Mouse (Mus musculus) bone marrow macrophage, adult 2 months (primary cell): ENCODE results near the gene Nsun4. TPM values are rescaled to one million over a fixed set of nuclear protein-coding genes. Genes with fewer than 3 reads are reported as not detected.

Experiments used
- H3K27ac ChIP-seq: 2 replicates; pipeline ENCODE4 v1.5.1; 2012; ENCODE audit warnings: low read depth, low read length; ENCODE audit not compliant: insufficient read depth
- H3K4me1 ChIP-seq: 2 replicates; pipeline ENCODE4 v1.6.1; 2012; ENCODE audit warnings: low read length; ENCODE audit not compliant: control insufficient read depth, insufficient read depth
- H3K4me3 ChIP-seq: 2 replicates; pipeline ENCODE4 v1.5.1; 2012; ENCODE audit warnings: mild to moderate bottlenecking, low read length, moderate library complexity; ENCODE audit not compliant: insufficient read depth
- CTCF ChIP-seq: IDR thresholded peaks from 2 replicates; pipeline ENCODE4 v1.5.1; 2012; ENCODE audit warnings: low read depth, mild to moderate bottlenecking, low read length, moderate library complexity
- POLR2A ChIP-seq: IDR thresholded peaks from 2 replicates; pipeline ENCODE4 v1.6.1; 2012; ENCODE audit warnings: mild to moderate bottlenecking, low read depth, low read length, borderline replicate concordance
- polyA plus RNA-seq: library from polyadenylated mRNA; stranded (reverse); fragments of >200 nt; gene quantifications from 2 replicates; pipeline ENCODE4 v1.2.4, GENCODE M21; 2012; ENCODE audit not compliant: missing spikeins, insufficient read depth, insufficient read length

The Nsun4 gene
- polyA plus RNA-seq, 1 experiment: 12.4 TPM

- TF ChIP-seq CTCF: no peak
- TF ChIP-seq POLR2A: no peak
- no peak overlapping the region for H3K27ac ChIP-seq
- no peak overlapping the region for H3K4me3 ChIP-seq
- no peaks in the 10 kb centered on the region for H3K4me1 ChIP-seq
These were observed 37.7 kb downstream of the Nsun4 start for GRCm38 (mm10) chr4:116015996-116016395.

GRCm38 (mm10) chr4:116015502-116015901 lies 38.2 kb downstream of the Nsun4 start:
- H3K4me3 ChIP-seq: no peak overlapping the region
- no peaks in the 10 kb centered on the region for H3K4me1 ChIP-seq
- TF ChIP-seq CTCF (no peak), POLR2A (no peak)
- no peak overlapping the region for H3K27ac ChIP-seq

DNA sequence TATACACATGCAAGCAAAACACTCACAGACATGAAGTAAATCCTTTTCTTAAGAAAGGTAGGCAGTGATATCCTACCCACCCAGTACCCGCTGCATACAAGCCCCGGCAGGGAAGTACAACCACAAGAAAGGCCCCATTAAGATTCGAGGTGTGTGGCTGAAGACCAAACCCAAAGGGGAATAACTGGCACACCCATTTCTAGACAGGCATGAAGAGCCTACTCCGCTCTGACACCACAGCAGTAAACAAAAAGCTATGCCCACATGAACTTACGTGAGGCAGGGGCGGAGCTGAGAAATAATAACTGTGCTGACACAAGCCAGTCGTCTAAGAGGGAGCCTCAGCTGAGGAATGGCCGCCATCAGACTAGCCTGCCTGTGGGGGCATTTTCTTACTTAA lies 43.5 kb downstream of the Nsun4 start:
- peaks cover 3% of the 10 kb centered on the region; the same call in 1 of the 2 replicates for H3K4me1 ChIP-seq
- H3K4me3 ChIP-seq: no peak overlapping the region
- no peak for TF ChIP-seq CTCF
- TF ChIP-seq POLR2A: no peak
- H3K27ac ChIP-seq: no peak overlapping the region

- TF ChIP-seq CTCF (no peak), POLR2A (no peak)
- H3K4me1 ChIP-seq: peaks cover 3% of the 10 kb centered on the region; the same call in 1 of the 2 replicates
- no peak overlapping the region for H3K4me3 ChIP-seq
- no peak overlapping the region for H3K27ac ChIP-seq
These were observed 52.5 kb downstream of the Nsun4 start for GRCm38 (mm10) chr4:116001206-116001605.

GRCm38 (mm10) chr4:116000671-116001070 lies 53.0 kb downstream of the Nsun4 start:
- no peak overlapping the region for H3K4me3 ChIP-seq
- peaks cover 3% of the 10 kb centered on the region; the same call in 1 of the 2 replicates for H3K4me1 ChIP-seq
- no peak overlapping the region for H3K27ac ChIP-seq
- TF ChIP-seq CTCF: no peak
- TF ChIP-seq POLR2A: no peak

GRCm38 (mm10) chr4:115996729-115997128 lies 56.9 kb downstream of the Nsun4 start:
- TF ChIP-seq POLR2A (no peak), CTCF (no peak)
- H3K4me1 ChIP-seq: no peaks in the 10 kb centered on the region

GRCm38 (mm10) chr4:115995376-115995730 lies 58.3 kb downstream of the Nsun4 start:
- TF ChIP-seq CTCF (no peak), POLR2A (no peak)
- no peaks in the 10 kb centered on the region for H3K4me1 ChIP-seq
- no peak overlapping the region for H3K4me3 ChIP-seq
- no peak overlapping the region for H3K27ac ChIP-seq

More at GRCm38 (mm10) chr4:115996729-115997128, 56.9 kb downstream of the Nsun4 start:
- no peak overlapping the region for H3K27ac ChIP-seq
- H3K4me3 ChIP-seq: no peak overlapping the region

DNA sequence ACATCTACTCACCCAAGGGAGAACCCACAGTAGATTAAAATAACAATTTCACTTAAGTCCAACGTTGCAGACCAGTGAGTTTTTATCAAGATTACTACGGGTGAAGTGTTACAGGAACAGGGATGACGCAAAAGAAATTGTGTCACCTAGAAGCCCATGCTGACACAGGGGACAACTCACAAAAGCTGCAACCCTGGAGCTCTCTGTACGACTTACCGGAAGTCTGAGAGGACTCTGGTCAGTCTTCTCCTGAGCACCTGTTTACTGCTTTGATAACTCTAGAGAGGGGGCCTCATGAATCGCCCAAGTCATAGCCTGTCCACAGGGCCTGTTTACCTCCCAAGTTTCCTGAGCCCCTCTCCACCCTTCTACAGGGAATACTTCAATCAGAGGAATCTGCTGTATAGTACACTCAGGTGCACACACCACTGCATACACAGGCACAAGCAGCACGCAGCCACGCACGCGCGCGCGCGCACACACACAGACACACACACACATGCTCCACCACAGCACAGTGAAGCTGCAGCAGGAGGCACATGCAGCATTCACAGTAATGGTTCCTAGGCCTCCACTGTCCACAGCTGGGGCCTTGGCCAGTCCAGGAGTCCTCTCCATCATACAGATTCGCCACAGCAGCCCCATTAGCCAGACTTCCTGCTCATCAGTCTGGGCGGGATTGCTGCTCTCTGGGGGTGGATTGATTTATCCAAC lies 58.9 kb downstream of the Nsun4 start:
- Histone ChIP-seq H3K4me1 (no peaks in the 10 kb centered on the region), H3K4me3 (no peak overlapping the region), H3K27ac (no peak overlapping the region)
- TF ChIP-seq CTCF: no peak
- TF ChIP-seq POLR2A: no peak

DNA sequence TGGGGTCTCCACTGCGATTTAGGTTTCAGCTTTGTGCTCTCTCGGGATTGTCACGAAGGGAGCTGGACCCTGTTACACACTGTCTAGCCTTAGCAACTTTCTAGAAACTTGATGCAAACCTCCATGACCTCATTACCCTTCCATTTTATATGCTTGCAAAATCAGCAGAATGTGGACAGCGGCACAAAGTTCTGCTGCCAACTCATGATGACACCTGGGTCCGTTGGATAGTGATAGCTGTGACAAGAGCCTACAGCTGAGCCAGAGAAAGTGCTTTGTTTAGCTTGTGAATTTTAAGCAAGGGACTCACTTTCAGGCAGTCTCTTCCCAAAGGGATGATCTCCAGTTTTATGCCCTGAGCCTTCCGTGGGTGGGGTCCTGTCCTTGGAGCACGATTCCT lies 64.3 kb downstream of the Nsun4 start:
- no peak overlapping the region for H3K4me3 ChIP-seq
- TF ChIP-seq POLR2A (no peak), CTCF (no peak)
- H3K27ac ChIP-seq: no peak overlapping the region

GRCm38 (mm10) chr4:115987858-115988530 lies 65.7 kb downstream of the Nsun4 start:
- TF ChIP-seq CTCF (no peak), POLR2A (no peak)
- H3K4me1 ChIP-seq: no peaks in the 10 kb centered on the region
- no peak overlapping the region for H3K27ac ChIP-seq
- H3K4me3 ChIP-seq: no peak overlapping the region

More for the DNA sequence above, 64.3 kb downstream of the Nsun4 start:
- no peaks in the 10 kb centered on the region for H3K4me1 ChIP-seq
